Mouse (Mus musculus): Measurements from ENCODE around the gene Olfr1116. TPM values are rescaled to one million over a fixed set of nuclear protein-coding genes. Genes with fewer than 3 reads are reported as not detected.

Gene Olfr1116
- not detected in 2 replicates for polyA plus RNA-seq (2012; rRNA removed)

DNA sequence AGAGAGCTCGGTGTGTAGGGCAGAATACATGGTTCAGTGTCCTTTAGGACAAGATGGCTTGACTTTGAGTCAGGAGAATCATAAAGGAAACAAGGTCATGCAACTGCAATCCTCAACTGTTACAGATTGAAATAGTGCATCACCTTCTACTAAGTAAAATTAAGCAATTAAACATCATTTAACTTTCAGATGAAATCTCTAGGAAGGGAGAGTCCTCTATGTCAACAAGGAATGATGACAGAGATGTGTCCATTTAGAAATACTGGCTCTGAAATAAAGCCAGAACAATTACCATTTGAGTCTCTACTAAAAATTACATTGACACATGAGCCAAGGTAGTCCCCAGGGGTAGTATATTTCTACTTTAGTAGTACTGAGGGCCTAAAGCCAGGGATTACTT, at the start of gene Olfr1116:
TSS of gene Olfr1116 (plus strand) at position 301 of the 400 bp plus-strand sequence.

DNA sequence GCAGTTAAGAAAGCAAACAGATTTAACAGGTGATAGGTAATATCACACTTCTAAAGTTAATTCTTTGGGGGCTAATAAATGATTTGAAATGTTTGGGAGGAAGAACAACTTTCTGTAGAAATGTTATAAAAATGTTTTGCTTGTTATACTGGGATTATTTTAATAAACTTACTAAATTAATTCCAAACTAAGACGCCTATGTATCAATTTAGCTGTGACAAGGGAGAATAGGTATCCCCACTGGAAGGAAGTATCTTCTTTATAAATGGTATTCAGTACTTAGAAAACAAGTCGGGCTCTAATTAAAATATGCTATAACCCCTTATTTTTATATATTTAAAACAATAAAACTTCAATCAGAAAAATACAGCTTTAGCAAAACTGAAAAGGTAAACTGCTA, 19.6 kb upstream of the Olfr1116 start, which contains the start of gene Olfr1115:
TSS of gene Olfr1115 (plus strand) at position 301 of the 400 bp plus-strand sequence.

DNA sequence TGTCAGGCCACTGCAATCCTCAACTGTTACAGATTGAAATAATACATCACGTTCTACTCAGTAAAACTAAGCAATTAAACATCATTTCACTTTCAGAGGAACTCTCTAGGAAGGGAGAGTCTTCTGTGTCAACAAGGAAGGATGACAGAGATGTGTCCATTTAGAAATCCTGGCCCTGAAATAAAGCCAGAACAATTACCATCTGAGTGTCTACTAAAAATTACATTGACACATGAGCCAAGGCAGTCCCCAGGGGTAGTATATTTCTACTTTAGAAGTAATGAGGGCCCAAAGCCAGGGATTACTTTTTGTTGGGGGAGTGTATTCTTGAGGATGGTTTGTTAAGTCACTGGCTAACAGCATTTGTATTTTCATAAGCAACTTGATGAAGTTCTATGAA, 39.9 kb downstream of the Olfr1116 start, which contains the start of gene Olfr1118:
TSS of gene Olfr1118 (plus strand) at position 301 of the 400 bp plus-strand sequence.

Other genes starting within 250 kb of the Olfr1116 start
- gene Olfr1104, start 240.5 kb upstream of the Olfr1116 start, polyA plus RNA-seq (2012; rRNA removed), result not detected in 2 replicates
- gene Olfr1105, start 231.0 kb upstream of the Olfr1116 start, polyA plus RNA-seq (2012; rRNA removed), result not detected in 2 replicates
- not detected in 2 replicates for gene Olfr1106, start 215.3 kb upstream of the Olfr1116 start, polyA plus RNA-seq (2012; rRNA removed)
- gene Olfr1107, start 191.7 kb upstream of the Olfr1116 start, polyA plus RNA-seq (2012; rRNA removed), result not detected in 2 replicates
- gene Olfr1109, start 171.5 kb upstream of the Olfr1116 start, polyA plus RNA-seq (2012; rRNA removed), result not detected in 2 replicates
- gene Olfr259, start 153.0 kb upstream of the Olfr1116 start, polyA plus RNA-seq (2012; rRNA removed), result not detected in 2 replicates
- gene Olfr1110, start 127.2 kb upstream of the Olfr1116 start, polyA plus RNA-seq (2012; rRNA removed), result not detected in 2 replicates
- gene Olfr1111, start 114.9 kb upstream of the Olfr1116 start, polyA plus RNA-seq (2012; rRNA removed), result not detected in 2 replicates
- gene Olfr1112, start 79.7 kb upstream of the Olfr1116 start, polyA plus RNA-seq (2012; rRNA removed), result not detected in 2 replicates
- gene Olfr1113, start 58.6 kb upstream of the Olfr1116 start, polyA plus RNA-seq (2012; rRNA removed), result not detected in 2 replicates
- not detected in 2 replicates for gene Olfr1115, start 19.5 kb upstream of the Olfr1116 start, polyA plus RNA-seq (2012; rRNA removed)
- gene Olfr1118, start 40.0 kb downstream of the Olfr1116 start, polyA plus RNA-seq (2012; rRNA removed), result not detected in 2 replicates
- gene Olfr1120, start 87.3 kb downstream of the Olfr1116 start, polyA plus RNA-seq (2012; rRNA removed), result not detected in 2 replicates
- gene Olfr1121, start 102.4 kb downstream of the Olfr1116 start, polyA plus RNA-seq (2012; rRNA removed), result not detected in 2 replicates
- gene Olfr1122, start 118.3 kb downstream of the Olfr1116 start, polyA plus RNA-seq (2012; rRNA removed), result not detected in 2 replicates
- gene Olfr1123, start 149.1 kb downstream of the Olfr1116 start, polyA plus RNA-seq (2012; rRNA removed), result not detected in 2 replicates
- gene Olfr1124, start 162.7 kb downstream of the Olfr1116 start, polyA plus RNA-seq (2012; rRNA removed), result not detected in 2 replicates
- not detected in 2 replicates for gene Olfr1126, start 186.4 kb downstream of the Olfr1116 start, polyA plus RNA-seq (2012; rRNA removed)
- not detected in 2 replicates for gene Pramel7, start 229.6 kb downstream of the Olfr1116 start, polyA plus RNA-seq (2012; rRNA removed)
- gene Pramel6, start 239.0 kb downstream of the Olfr1116 start, polyA plus RNA-seq (2012; rRNA removed), result not detected in 2 replicates